Mouse (Mus musculus) right cerebral cortex, postnatal 4 days (tissue): ENCODE results near the gene Grm8.

Source experiments
- DNase-seq: peaks from one replicate; pipeline ENCODE4 v3.0.0-alpha.2; 2022

The Grm8 gene

GRCm38 (mm10) chr6:28032006-28032405 is 103.0 kb downstream of the Grm8 start:
- DNase-seq = no peak

- no peak for DNase-seq
Observed at GRCm38 (mm10) chr6:28017653-28018052, 117.3 kb downstream of the Grm8 start.

- no peak for DNase-seq
Observed at GRCm38 (mm10) chr6:28007001-28007400, 128.0 kb downstream of the Grm8 start.

DNA sequence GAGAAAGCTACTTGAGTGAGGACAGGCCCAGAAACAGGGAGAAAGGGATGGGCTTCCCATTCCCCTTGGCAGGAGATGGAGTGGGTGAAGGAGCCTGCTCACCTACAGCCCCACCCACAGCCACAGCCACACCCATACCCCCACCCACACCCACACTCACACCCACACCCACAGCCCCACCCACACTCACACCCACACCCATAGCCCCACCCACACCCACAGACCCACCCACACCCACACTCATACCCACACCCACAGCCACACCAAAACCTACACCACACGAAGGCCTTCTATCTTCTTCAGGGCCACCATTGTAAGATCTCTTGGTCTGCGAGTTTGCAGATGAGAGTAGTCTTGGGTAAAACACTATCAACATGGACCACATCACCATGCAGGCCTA is 137.7 kb downstream of the Grm8 start:
- DNase-seq = no peak

GRCm38 (mm10) chr6:27991241-27991640 is 143.7 kb downstream of the Grm8 start:
- no peak for DNase-seq

DNA sequence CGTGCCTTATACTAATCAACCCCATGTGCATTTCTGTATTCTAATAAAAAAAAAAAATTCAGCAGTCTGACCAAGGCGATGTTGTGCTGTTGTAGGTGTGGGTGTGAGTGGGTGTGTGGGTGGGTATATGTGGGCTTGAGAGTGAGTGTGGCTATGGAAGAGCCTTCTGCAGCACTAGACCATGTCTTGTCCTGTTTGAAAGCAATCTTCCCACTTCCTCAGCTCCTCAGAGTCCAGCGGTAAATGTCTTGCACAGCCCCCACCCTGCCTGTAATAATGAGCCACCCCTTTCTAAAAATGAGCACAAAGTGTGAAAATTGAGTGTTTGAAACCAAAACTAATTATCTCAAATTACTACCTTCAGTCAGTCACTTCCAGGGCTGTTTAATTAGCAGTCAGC is 152.4 kb downstream of the Grm8 start:
- DNase-seq = no peak

- DNase-seq = no peak
Observed at GRCm38 (mm10) chr6:27982021-27982420, 153.0 kb downstream of the Grm8 start.

DNA sequence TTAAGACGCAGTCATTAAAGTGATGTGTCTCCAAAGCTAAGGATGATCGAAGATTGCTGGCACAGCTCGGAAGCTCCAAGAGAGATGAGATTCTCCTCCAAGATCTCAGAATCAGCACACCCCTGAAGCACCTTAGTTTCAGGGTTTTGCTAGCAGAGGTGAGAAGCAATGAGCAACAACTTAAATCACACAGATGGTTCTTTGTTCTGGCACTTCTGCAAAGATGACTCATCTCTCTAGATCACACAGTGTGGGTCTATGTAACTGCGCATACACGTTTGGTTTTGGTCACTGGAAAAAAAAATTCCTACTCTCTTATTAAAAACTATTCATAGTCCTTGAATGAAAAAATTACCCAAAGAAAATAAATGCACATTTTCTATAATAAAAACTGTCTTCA is 157.6 kb downstream of the Grm8 start:
- no peak for DNase-seq

DNA sequence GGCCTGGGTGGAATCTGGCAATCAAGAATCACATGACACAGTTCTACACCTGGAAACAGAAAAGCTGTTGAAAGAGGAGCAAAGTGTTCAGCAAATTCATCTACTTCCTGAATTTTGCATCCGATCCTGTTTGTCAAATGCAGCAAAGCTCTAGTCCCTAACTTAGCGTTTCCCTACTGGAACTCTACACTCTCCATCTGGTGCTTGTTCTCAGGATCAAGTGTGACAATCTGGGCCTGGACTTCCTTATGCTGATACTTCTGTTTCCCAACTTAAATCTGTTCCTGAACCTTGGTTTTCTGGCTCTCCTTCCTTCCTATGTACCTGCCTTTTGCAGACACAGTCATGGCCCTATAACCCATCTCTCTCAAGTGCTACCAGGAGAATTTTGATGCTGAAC is 166.1 kb downstream of the Grm8 start:
- DNase-seq = no peak

DNA sequence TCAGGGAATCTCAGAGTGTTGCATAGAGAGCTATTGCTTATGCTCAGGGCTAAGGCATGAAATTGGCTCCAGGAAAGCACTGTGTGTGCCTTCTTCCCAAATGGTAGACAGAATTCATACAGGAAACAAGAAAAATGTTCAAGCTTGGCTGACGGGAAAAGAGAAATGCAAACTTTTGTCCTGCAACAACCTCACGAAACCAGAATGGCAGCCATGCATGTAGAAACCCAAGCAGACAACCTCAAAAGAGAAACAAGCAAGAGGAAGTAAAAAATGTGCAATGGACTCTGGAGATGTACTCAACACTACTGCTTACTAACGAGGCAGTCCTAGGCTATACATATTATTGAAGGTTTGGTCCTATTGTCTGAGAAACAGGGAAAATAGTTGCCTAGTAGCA is 167.9 kb downstream of the Grm8 start:
- no peak for DNase-seq

- no peak for DNase-seq
Observed at GRCm38 (mm10) chr6:27965237-27965636, 169.7 kb downstream of the Grm8 start.

GRCm38 (mm10) chr6:27963887-27964286 is 171.1 kb downstream of the Grm8 start:
- DNase-seq = no peak

- DNase-seq = no peak
Observed at GRCm38 (mm10) chr6:27956278-27956857, 178.6 kb downstream of the Grm8 start.

DNA sequence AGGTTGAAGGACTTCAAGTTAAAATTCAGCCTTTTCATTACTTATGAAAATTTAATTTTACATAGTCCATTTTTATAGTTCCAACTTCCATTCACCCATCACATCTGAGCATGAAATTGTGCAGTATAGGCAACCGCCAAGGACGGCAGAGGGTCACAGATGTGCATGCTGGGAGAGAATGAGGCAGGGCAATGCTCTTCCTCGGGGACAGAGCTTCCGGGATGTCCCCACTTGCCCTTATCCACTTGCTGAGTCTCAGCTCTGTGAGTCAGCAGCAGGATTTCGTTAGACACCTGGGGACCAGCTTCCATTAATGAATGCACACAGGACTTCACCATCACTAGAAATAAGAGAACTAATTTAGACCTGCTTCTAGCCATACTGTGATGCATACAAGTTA is 183.5 kb downstream of the Grm8 start:
- no peak for DNase-seq

- no peak for DNase-seq
Observed at GRCm38 (mm10) chr6:27928058-27928457, 206.9 kb downstream of the Grm8 start.

DNA sequence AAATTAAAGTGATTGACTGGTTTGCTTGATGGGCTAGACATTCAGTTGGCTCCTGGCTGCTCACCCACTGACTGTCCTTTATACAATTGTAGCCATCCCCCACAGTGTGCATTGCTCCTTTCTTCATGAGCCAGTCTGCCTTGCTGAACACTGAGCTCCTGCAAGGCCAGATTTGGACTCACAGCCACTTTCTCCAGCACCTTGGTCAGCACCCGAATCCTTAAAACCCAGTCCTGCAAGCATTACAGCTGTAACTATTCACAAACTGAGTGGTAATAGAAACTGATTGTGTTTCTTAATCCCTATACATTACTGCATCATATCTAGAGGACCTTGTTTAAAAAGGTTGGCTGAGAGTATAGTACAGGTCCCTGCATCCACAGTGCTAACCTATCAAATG is 221.7 kb downstream of the Grm8 start:
- no peak for DNase-seq

DNA sequence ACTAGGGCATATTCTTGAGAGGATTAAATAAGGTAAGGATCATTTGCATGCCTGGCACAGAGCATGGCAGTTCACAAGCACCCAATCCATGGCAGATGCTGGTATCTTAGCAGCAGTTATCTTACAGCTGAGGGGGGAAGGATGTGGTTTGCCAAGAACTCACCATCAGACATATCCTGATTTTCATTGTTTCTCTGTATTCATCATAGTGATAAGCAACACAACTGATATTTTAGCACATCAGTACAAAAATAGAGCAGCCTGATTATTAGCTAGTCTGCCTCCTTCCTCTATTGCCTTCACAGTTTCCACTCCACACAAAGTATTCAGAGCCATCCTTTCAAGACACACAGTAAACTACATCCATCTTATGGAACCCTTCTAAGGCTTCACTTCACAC is 230.6 kb downstream of the Grm8 start:
- no peak for DNase-seq

DNA sequence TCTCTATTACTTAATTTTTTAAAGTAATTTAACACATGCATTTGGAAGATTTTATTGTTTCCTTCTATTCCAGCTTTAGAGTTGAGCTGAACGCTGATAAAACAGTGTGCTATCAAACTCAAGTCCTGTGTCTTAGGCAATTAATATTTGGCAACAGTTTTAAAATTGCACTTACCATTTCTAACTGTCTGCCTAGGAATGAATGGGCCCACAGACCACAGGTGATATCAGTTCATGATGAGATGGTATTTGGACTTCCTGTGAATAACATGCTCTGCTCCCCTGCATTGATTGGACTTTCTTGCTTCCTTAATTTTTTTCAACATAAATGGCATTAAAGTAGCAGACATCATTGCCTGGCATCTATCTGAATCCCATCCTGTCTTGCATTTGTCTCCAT is 232.8 kb downstream of the Grm8 start:
- no peak for DNase-seq

DNA sequence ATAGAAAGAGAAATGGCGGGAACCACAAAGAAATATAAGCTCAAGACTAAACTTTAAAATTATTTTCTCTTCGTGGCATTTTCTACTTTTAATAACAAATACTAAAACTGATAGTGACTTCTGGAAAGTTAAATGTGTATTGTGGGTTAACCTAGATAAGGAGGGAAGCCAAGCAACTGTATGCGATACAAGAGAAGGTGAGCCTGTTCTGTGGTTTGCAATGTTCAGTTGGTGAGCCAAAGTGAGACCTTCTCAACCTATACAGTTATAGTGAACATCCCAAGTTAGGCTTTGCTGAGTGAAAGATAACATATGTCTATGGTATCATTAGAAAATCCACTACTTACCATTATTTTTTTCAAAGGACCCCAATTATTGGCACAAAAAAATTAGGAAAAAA is 233.6 kb downstream of the Grm8 start:
- DNase-seq = no peak

DNA sequence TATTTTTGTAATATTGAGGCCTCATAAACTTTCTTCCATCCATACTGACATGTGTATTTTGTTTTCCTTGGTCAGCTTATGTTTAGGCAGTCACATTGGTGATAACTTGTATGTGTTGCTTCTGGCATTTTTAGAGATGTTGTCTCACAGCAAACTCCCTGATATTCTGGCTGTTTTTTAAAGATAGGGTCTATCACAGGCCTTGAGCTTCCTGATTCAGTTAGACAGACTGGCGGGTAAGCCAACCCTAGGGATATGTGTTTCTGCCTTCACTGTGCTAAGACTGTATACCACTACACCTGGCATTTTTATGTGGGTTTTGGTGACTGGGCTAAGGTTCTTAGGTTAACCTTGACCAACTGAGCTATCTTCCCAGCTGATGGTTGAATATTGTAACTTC is 239.8 kb downstream of the Grm8 start:
- no peak for DNase-seq

DNA sequence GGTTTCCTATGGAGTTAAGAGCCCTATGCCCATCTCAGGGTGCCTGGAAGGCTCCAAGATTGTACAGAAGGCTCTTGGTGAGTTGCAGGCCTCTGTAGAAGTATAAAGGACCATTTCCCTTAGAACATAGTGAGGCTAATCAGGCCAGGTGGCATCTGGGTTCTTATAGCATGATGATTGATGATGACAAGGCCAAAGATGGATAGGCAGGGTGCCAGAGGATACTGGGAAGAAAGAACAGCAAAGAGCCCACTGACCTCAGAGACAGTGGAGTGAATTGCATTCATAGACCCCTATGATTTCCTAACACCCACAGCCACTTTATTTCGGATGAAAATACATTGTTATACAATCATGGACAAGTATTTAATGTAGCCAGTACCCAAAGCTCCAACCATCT is 242.1 kb downstream of the Grm8 start:
- no peak for DNase-seq

- DNase-seq = no peak
Observed at GRCm38 (mm10) chr6:27888391-27888790, 246.6 kb downstream of the Grm8 start.

DNA sequence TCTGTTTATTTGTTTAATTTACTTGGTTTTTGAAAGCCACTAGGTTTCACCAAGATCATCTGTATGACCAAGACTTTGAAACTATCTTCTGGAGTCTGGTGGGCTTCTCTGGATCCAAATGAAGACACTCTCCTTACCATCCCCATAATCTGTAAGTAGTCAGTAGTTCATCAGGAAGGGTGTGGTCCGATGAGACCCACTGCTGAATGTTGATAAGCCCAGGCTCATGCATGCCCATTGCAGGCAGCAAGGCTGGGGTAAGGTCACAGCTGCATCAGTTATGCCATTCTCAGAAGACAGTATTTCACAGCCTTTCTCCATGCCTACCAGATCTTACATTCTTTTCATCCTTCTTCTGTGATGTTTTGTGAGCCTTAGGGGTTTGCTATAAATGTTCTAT is 247.1 kb downstream of the Grm8 start:
- no peak for DNase-seq

- DNase-seq = no peak
Observed at GRCm38 (mm10) chr6:27885786-27886185, 249.2 kb downstream of the Grm8 start.

- no peak for DNase-seq
Observed at GRCm38 (mm10) chr6:27849644-27850043, 285.3 kb downstream of the Grm8 start.

- DNase-seq = no peak
Observed at GRCm38 (mm10) chr6:27836159-27836558, 298.8 kb downstream of the Grm8 start.
